Mouse (Mus musculus): Measurements from ENCODE around the gene Mlkl.

Mlkl gene

DNA sequence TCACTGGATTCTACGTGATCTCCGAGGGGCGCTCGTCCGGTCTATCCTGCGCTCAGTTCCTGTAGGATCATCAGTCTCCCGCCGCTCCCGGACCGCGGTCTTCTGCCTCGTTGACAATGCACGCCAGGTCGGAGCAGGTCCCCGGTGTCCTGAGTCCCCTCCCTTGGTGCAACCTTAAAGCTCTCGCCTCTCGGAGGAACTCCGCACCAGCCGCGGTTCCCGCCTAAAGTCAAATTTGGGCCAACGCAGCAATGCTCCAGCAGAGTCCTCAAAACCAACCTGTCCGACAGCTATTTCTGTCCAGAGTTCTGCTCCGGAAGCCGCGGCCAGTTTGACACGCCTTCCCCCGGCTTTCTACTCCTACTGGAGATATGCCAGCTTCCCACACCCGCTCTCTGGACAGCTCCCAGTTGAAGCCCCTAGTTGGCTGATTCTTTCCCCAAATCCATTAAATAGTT lies at the start of gene Mlkl:
Gene Mlkl, minus strand, starts transcription at position 288 of the 458 bp plus-strand sequence.
- peak; percentile 12 to 20 for DNase-seq (ENCODE audit: low spot score in 2 of 2)

DNA sequence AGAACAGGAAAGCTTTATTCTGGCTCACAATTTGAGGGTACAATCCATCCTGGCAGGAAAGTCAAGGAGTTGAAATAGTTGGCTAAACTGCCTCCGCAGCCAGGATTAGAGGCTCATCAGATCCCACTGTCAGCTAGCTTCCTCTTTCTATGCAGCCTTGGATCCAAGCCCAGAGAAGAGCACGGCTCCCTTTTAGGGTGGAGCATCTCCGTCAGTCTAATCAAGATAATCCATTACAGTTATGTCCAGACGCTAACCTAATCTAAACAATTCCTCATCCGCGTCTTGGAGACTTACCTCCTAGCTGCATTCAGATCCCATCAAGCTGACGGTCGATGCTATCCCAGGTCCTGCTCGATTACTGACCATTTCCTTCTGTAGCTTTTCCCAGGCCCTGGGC lies 47.9 kb upstream of the Mlkl start:
- DNase-seq (ENCODE audit: low spot score in 2 of 2), result no peak

DNA sequence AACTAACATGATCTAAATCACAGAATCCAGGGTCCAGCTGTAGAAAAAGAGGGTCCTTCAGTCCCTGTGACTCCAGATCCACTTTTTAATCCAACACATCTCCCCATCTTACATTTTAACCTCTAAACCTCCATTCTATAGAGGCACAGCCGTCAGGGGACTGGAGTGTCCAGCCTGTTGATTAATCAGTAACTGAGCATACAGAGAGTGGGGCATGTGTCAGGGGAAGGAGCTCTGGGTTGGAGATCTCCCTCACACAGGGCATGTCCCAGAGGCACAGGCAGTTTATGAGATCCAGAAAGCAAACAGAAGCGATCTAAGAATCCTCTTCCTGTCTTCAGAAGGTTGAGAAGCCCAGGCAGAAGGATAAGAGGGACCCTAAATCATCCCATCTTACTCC lies 46.7 kb upstream of the Mlkl start:
- DNase-seq (ENCODE audit: low spot score in 2 of 2), result no peak

DNA sequence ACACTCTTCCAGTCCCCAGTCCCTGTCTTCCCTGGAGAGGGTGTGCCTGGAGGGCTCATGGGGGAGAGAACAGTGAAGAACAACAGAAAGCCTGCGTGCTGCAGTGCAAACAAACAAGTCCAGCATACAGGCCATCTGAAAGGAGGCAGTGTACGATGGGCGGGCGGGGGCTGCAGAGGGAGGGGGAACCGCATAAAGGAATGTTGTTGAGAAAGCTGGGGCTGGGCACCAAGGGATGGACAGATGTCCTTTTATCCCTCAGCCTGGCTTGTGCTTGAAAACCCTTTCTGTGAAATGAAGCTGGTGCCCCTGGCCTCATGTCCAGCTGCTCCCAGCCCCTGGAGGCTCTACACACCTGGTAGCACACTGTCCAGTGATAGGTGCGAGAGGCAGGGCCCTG lies 37.2 kb upstream of the Mlkl start:
- no peak for DNase-seq (ENCODE audit: low spot score in 2 of 2)

DNA sequence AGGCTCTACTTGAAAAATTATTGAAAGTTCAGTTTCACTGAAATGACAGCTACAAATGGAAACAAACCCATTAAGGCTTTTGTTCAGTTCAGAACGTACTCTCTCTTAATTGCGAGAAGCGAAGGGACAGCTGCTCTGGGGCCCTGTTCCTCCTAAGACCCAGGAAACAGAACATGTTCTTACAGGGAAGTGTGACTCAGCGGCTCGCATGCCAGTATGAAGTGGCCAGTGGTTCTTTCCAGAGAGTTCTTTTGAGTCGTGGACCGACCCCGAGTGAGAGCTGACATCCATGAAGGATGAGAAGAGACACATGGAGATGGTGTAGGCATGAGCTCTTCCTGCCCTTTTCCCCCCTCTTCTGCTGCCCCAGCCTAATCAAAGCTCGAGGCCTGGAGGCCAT lies 31.7 kb upstream of the Mlkl start:
- DNase-seq (ENCODE audit: low spot score in 2 of 2), result no peak

DNA sequence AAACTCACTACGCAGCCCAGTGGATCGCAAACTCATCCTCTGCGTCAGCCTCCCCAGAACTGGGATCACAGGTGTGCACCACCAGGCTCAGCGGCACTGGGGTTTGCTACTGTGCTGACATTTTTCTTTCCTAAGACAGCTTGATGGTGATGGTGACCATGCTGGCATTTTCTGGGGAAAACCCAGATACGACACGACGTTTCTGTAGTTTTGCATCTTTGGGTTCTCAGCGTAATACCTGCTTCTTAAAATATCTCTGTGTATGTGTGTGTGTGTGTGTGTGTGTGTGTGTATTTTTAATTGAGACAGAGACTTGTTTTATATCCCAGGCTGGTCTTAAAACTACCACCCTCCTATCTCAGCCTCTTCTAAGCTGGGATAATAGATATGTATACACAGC lies 29.4 kb upstream of the Mlkl start:
- DNase-seq (ENCODE audit: low spot score in 2 of 2), result no peak

DNA sequence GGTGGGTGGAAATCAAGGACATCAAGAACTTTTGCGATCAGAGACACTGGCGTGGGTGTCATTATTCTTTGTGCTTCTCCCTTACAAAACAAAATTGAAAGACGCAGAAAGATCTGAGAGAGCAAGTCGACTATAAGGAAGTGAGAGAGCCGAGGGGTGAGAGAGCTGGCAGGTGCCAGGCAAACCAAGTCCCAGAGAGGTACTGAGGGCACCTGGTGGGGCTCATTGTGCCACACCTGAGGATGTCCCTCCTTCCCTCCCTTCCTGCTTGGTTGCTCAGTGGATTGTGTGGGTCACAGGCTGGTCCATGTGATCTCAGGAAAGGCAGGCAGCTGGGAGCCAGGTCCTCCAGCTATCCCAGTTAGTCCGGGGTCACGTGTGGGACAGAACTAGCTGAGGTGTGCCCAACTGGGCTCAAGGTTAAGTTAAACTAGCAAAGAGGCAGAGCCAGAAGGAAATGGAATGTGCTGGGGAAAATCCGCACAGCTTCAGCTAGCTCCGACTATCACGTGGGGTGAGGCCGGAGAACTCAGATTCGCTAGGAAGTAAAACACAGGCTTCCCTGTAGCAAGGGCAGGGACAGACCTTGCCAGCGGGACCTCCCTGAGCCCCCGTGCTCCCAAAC lies 28.7 kb upstream of the Mlkl start:
- no peak for DNase-seq (ENCODE audit: low spot score in 2 of 2)

DNA sequence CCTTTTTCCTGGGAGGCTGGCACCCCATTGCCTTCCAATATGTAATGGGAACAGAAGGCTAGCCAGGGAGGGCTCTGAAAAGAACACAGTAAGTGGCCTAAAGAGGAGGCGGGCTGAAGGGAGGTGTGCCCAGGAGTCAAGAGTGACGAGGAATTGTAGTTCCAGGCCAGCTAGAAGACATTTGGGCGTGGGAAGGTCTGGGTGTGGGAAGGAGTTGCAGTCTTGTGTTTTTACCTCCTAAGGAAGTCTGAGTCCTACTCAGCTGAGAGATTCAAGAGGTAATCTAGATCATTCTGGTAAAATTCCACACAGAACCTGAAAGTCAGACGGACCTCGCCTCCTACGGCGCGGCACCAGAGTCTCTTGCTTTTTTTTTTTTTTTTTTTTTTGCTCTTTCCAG lies 25.5 kb upstream of the Mlkl start:
- DNase-seq (ENCODE audit: low spot score in 2 of 2), result no peak

DNA sequence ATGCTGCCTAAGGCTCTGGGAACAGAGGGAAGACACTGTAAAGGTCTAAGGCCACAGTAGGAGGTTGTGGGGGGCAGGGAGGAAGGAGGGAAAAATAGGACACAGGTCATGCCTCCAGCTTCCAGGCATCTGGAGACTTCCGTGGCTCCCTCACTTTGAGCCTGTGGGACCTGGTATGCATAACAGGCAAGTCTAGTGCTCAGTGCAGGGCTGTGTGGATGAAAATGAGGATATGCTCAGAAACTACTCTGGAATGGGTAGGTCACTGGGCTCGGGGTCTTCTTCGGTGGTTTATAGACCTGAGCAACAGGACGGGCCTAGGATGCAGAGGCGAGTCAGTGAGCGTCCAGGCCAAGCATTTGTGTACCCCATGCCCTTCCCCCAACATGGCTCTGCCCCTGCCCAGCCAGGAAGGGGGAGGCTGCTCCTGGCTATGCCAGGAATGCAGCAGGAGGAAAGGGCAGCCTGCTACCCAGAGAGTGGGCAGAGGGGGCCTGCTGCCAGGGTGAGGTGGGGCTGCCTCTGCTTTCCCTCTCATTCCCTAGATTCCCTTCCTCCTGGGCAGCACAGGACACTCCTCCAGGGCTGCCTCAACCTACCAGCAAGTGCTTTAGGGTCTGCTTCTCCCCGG lies 22.7 kb upstream of the Mlkl start:
- DNase-seq (ENCODE audit: low spot score in 2 of 2), result no peak

DNA sequence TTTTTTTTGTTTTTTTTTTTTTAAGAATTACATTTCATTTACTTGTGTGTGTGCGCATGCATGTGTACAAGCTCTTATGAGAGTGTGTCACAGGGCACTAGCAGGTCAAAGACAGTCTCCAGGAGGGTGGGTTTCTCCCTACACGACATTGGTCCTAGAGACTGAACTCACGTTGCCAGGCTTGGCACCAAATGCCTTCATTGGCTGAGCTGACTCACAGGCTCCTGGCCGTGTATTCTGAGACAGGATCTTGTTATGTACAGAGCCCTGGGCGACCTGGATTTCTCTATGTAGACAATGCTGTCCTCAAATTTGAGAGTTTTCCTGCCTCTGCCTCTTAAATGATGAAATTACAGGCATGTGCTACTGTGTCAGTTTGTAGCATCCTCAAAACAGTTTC lies 22.0 kb upstream of the Mlkl start:
- no peak for DNase-seq (ENCODE audit: low spot score in 2 of 2)

DNA sequence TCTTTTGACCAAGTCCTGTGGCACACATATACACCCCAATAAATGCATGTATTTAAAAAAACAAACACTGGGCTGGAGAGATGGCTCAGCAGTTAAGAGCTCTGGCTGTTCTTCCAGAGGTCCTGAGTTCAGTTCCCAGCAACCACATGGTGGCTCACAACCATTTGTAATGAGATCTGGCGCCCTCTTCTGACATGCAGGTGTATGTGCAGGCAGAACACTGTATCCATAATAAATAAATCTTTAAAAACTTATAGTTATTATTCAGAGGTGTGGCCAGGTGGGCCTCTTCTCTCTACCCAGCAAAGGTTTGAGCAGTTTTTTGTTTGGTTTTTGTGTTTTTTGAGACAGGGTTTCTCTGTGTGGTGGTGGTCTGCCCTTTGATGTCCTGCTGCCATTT lies 20.9 kb upstream of the Mlkl start:
- no peak for DNase-seq (ENCODE audit: low spot score in 2 of 2)

DNA sequence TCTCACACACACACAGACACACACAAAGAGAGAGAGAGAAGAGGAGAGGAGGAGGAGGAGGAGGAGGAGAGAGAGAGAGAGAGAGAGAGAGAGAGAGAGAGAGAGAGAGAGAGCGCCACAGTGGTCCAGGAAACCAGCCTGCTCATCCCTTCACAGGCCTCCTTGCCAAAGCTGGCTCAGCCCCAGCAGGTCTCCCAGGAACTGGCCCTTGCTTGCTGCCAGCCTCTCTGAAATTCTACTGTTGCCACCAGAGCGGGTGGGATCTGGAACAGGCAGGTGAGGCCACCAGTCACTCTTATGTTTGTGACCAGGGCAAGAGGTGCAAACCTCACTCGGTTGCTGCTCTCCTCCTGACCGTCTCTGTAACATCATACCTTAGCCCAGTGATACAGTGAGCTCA lies 19.5 kb upstream of the Mlkl start:
- DNase-seq (ENCODE audit: low spot score in 2 of 2), result no peak

DNA sequence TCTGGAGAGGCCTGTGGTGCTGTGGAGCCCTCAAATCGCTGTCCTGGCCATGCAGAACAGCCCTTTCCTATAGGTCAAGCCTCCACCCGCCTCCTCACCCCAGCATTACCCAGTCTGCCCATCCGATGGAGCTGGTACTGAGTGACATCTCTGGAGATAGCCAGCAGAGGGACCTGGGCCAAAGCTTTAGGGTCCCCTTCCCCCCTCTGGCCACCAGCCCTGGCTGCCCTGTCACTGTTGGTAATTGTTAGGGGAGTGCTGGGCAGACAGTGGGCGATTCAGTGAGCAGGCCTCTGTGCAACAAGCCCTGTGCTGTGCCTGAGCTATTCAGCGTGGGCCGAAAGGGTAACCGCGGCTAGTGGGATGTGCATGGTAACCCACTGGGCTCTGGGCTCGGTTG lies 15.5 kb upstream of the Mlkl start:
- no peak for DNase-seq (ENCODE audit: low spot score in 2 of 2)

DNA sequence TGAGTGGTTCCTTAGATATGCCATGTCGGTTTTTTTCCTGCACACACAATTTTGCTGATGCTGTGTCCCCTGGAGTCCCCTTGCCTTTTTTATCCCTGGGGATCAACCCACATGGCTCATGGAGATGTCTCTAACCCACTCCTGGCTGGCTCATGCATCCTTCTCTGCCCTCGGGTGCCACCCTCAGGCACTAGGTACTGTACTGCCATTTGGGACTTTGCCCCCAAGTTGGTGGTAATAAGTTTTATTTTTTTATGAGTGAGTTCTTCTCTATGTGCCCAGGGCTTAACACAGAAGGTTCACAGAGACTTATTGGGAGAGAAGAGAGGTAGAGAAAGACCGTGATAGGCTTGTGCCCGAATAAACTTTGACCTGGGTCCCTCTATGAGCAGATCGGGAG lies 14.3 kb upstream of the Mlkl start:
- DNase-seq (ENCODE audit: low spot score in 2 of 2), result no peak

DNA sequence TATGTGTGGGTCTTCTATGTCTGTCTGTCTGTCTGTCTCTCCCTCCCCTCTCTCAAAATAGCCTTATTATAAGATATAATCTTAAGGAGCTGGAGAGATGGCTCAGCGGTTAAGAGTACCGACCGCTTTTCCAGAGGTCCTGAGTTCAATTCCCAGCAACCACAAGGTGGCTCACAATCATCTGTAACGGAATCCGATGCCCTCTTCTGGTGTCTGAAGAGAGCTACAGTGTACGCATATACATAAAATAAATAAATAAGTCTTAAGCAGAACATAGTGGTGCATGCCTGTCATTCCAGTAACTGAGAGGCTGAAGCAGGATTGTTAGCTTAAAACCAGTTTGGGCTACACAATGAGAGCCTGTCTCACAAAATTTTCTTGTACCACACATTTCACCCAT lies 12.6 kb upstream of the Mlkl start:
- no peak for DNase-seq (ENCODE audit: low spot score in 2 of 2)

DNA sequence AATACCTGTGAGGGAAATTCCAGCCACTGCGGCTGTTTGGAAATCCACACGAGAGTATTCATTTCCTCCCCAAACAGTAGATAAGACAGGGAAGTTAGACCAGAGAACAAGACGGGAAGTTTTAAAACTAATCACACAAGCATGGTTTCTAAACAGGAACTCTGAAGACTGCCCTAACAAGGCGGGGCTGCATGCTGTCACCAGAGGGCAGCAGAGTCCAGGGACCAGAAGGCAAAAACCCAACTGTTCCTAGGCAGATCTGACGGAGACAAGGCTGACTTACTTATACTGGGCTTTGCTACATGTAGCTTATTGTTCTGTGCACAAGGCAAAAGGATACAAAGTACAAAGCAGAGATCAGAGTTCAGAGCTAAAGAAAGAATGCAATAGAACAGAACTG lies 5.2 kb upstream of the Mlkl start:
- peak; percentile 52 to 72 for DNase-seq (ENCODE audit: low spot score in 2 of 2)

DNA sequence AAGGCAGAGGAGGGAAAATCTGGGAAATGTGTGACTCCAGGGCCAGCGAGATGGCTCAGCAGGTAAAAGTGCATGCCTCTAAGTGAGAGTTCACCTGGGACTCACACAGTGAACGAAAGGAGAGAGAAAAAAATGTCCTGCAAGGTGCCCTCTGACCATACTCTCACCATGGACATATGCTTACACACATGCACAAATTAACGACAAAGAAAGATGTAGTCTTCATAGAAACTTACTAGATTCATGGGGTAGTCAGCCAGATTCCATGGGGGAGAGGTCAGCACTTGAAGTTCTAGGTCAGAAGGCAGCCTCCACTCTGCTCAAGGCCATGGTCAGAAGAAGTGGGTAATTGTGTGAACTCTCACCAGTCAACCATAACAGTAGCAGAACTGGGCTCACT lies 2.2 kb upstream of the Mlkl start:
- DNase-seq (ENCODE audit: low spot score in 2 of 2), result no peak

DNA sequence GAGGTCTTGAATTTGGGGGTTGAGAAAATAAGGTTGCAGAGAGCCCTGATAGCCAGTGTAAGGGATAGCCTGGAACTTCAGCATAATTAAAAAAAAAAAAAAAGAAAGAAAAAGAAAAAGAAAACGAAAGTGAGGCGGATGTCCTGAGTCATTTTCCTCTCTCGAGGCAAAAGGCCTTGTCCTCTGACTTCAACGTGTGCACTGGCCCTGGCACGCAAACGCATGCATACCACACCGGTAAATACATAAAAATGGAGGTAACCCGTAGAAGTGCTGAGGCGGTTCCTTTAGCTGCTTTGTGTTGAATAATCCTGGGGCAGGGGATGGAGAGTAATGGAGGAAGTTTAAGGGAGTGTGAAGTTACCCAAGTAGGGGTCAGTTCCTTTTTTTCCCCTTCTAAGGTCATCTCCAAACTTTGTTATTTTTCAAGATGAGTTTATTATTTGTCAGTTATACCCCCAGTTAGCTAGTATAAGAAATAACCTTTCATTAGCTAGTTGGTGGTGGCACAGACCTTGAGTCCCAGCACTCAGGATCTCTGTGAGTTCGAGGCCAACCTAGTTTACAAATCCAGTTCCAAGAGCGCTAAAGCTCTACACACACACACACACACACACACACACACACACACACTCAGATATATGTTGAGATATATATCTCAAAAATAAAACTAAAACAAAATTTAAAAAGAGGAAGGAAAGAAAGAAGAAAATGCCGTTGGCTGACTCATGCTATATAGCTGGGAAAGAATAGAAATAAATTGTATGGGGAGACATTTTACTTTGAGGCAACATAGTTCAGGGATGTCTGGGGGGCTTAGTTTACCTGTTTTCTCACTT lies 612 bp upstream of the Mlkl start:
- DNase-seq (ENCODE audit: low spot score in 2 of 2), result no peak

DNA sequence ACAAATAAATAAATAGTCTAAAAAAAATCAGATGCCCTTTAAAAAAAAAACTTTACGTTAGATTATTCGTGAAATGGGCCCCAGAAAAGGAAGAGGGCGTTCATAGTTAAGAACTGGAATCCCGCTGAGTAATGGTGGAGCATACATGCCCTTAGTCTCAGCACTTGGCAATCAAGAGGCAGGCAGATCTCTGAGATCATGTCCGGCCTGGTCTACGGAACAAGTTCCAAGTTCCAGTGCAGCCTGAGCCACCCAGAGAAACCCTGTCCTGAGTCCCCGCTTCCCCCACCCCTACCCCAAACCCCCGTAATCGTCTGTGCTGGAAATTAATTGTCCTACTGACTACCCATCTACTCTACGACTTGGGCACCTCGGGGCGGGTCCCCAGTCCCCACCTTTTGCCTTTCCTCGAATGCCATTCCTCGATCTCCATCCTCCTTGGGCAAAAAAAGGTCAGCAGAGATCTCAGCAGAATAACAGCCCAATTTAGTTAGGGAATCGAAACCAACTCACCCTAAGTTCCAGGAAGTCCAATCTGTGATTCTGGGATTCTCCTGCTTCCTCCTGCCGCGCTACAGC lies 577 bp downstream of the Mlkl start:
- no peak for DNase-seq (ENCODE audit: low spot score in 2 of 2)

DNA sequence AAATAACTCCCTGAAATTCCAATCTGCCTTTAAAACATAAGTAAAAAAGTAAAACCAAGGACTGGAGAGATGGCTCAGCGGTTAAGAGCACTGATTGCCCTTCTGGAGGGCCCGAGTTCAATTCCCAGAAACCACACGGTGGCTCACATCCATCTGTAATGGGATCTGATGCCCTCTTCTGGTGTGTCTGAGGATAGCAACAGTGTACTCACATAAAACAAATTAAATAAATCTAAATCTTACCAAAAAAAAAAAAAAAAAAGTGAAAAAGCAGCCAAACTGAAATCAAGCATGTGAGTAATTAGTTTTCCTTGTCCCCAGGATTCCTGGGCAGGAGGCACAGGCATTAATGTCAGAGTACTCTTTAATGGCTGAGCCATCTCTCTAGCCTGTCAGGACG lies 1.3 kb downstream of the Mlkl start:
- no peak for DNase-seq (ENCODE audit: low spot score in 2 of 2)

DNA sequence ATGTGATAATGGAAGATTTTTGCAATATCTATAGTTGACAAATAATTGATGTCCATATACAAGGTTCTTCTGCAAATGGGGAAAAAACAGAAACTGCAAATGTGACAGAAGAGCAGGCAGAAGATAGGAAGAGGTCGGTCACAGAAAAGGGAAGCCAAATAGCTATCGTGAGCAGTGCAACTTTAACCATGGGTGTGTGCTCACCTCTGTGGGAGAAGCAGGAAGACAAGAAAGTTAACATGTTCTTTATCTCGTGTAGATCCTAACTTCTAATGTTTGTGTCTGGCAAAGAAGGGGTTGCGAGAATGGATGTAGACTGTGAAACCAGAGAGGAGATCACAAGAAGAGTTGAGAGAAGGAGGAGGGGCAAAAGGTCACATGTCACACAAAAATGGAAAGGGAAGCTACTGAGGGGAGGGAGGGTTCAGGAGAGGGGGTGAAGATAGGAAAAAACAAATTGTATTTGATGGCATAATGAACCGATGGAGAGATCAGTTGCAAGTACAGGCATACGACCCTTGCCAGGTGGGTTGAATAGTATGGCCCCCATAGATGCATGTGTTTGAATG lies 12.7 kb downstream of the Mlkl start:
- DNase-seq (ENCODE audit: low spot score in 2 of 2), result no peak

DNA sequence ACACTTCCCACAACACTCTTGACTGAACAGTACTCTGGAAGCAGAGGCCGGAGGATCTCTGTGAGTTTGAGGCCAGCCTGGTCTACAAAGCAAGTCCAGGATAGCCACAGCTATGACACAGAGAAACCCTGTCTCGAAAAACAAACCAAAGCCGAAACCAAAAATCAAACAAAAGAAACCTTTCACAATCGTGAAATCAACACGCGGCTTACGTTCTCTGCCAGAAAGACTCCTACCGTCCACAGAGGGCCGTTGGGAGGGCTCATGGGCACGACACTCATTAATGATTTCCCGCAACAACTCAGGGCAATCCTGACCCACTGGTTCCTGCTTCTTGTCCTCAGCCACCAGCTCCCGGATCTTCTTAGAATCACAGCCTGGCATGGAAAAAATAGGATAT lies 23.2 kb downstream of the Mlkl start:
- no peak for DNase-seq (ENCODE audit: low spot score in 2 of 2)
